Mouse (Mus musculus): ENCODE data around the gene Tmprss11f. TPM values are rescaled to one million over a fixed set of nuclear protein-coding genes. Genes with fewer than 3 reads are reported as not detected.
"Not testable (repeated sequence)": the region's sequence is repeated elsewhere in the genome, so short reads cannot be mapped to it uniquely, and the experiment has no call there.

The Tmprss11f gene
- total RNA-seq (2021): not detected
- long read RNA-seq, experiment 1: 0 reads
- long read RNA-seq, experiment 2: 0 reads

GRCm38 (mm10) chr5:86632324-86632723 lies at the start of gene Tmprss11f:
Tmprss11f (minus strand) TSS chr5:86632424.
- intact Hi-C loops (cut with DNase I): no loop called here
- DNase-seq: no peak

- intact Hi-C loops (cut with DNase I): no loop called here
- DNase-seq: no peak
Measured at GRCm38 (mm10) chr5:86676262-86676661, 44.0 kb upstream of the Tmprss11f start, which contains the start of gene Tmprss11b. Tmprss11b (minus strand) TSS chr5:86676362.

GRCm38 (mm10) chr5:86649185-86649584 lies 17.0 kb upstream of the Tmprss11f start:
- DNase-seq; intact Hi-C loops (cut with DNase I): not testable (repeated sequence)

GRCm38 (mm10) chr5:86640795-86641194 lies 8.6 kb upstream of the Tmprss11f start:
- no peak for DNase-seq
- intact Hi-C loops (cut with DNase I): no loop called here

DNA sequence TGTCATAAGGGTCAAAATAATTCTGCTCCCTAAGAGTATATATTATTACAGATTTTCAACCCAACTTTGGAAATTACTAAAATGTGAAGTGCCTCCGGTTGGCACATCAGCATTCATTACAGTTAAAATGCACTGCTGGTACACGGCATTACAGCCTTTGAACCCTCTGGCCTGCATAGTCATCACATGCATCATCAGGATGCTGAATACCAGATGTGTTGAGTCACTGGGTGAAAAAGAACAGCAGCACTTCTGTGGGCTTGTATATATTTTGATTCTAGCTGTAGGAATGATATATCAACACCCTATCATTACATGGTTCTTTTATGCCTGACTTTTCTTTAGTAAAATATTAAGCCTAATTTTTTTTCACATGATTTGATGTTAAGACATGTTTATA lies 1.5 kb downstream of the Tmprss11f start:
- DNase-seq: no peak
- intact Hi-C loops (cut with DNase I): no loop called here

DNA sequence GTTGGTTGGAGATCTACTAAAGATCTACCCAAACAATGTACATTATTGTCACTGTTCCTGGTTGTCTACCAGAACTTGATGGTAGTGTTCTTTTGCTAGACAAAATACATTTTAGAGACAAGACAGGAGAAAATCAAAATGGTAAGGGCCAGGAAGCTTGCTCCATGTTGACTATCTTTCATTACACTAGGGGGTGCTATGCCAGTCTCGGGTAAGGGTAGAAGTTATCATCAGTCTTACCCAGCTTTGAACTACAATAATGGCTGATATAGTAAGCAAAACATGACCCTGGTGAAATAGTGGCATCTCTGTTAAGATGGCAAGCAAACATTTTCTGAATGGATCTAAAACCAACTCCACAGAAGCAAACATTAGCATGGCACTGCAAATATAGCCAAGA lies 10.4 kb downstream of the Tmprss11f start:
- intact Hi-C loops (cut with DNase I): no loop called here
- DNase-seq: no peak

GRCm38 (mm10) chr5:86585896-86586295 lies 46.3 kb downstream of the Tmprss11f start:
- no peak for DNase-seq
- intact Hi-C loops (cut with DNase I): no loop called here

DNA sequence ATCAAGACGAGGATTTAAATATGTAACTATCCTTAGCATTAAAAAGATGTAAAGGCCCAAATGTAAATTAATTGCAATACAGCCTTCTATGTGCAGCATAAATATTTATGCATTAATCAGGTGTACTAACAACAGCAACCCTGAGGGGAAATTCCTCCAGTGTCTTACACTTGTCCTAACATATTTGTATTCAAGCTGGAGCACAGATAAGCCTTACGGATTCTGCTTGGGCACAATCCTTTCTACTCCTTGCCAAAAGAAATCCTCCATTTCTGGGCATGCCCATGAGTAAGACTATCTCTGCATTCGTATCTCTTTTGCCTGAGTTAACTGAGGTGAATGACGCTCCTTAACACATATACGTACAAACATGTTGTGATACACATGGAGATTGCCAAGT lies 49.6 kb downstream of the Tmprss11f start:
- intact Hi-C loops (cut with DNase I): no loop called here
- no peak for DNase-seq

DNA sequence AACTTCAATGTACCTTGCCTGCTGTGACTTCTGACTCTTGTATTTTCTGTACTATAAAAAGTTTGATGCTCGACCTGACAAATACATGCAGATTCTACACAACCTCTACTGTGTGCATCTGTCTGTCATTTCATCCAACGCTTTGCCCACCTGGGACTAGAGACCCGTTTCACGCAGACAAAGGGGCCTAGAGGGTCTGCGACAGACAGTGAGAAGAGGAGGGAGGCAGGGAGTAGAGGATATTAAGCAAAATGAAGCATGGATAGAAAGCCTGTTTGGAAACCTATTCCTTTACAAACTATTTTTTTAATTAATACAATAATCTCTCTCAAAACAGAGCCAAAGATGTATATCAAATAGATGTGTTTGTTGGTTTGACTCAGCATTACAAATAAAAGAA lies 50.2 kb downstream of the Tmprss11f start:
- no peak for DNase-seq
- intact Hi-C loops (cut with DNase I): no loop called here

DNA sequence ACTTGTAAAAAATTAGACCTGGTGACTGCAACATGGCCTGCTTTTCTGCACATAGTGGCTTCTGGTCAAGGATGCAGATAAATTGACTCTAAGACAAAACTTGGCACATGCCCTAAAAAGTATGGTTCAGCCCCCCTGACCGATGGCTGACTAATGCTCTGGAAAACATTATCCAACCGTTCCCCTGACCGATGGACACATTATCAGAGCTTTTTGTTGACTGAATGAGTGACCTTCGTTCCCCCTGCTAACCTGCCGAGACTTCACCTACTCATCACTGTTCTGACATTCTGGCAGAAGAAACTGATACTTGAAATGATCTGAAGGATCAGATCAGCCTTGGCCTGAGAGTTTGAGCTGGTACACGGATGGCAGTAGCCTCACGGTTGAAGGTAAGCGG lies 53.5 kb downstream of the Tmprss11f start:
- DNase-seq; intact Hi-C loops (cut with DNase I): not testable (repeated sequence)

- no peak for DNase-seq
- intact Hi-C loops (cut with DNase I): no loop called here
Measured at GRCm38 (mm10) chr5:86546693-86547092, 85.5 kb downstream of the Tmprss11f start.

GRCm38 (mm10) chr5:86540601-86541000 lies 91.6 kb downstream of the Tmprss11f start:
- intact Hi-C loops (cut with DNase I): no loop called here
- no peak for DNase-seq

- no peak for DNase-seq
- intact Hi-C loops (cut with DNase I): no loop called here
Measured at GRCm38 (mm10) chr5:86528725-86529124, 103.5 kb downstream of the Tmprss11f start.

DNA sequence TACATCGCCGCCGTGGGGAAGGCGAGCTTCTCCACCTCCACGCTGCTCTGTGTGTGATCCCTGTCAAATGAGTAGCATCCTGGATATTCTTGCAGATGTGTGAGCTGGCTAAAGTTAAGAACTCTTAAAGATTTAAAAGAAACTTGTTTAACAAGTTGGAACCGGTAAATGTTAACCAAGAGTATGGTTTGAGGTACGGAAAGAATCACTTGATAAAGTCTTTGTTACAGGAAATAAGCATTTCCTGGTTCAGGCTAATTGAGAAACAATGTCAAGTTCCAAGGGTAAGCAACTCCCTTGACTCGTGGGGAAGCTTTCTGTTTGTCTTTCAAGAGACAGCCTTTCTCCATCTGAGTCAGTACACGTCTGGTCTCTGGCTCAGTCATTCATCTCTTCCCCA lies 113.7 kb downstream of the Tmprss11f start, which contains the start of gene Tmprss11g:
Tmprss11g (minus strand) TSS at position 101 of the 400 bp plus-strand sequence.
- no peak for DNase-seq
- intact Hi-C loops (cut with DNase I): no loop called here

- intact Hi-C loops (cut with DNase I): no loop called here
- no peak for DNase-seq
Measured at GRCm38 (mm10) chr5:86511538-86511937, 120.7 kb downstream of the Tmprss11f start.

- DNase-seq: no peak
- intact Hi-C loops (cut with DNase I): no loop called here
Measured at GRCm38 (mm10) chr5:86493453-86493852, 138.8 kb downstream of the Tmprss11f start.

- no peak for DNase-seq
- intact Hi-C loops (cut with DNase I): no loop called here
Measured at GRCm38 (mm10) chr5:86482562-86482961, 149.7 kb downstream of the Tmprss11f start.

GRCm38 (mm10) chr5:86482031-86482430 lies 150.2 kb downstream of the Tmprss11f start:
- intact Hi-C loops (cut with DNase I): no loop called here
- no peak for DNase-seq

DNA sequence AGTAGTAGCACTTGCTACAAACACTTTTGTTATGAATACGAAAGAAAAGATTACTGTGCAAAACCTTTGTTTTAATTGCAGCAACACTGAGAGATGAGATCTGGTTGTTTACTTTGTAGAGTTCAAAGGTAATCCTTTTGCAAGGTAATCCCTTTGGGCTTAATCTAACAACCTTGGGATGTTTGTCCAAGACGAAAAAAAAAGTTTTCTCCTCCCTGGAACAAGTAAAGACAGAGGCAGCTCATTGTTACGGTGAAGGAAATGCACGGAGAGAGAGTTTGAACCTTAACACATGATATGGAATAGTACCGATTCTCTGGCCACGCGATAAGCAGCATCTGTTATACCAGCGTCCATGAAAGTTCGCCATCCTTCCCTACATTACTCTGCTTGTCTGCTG lies 158.4 kb downstream of the Tmprss11f start:
- intact Hi-C loops (cut with DNase I): no loop called here
- no peak for DNase-seq

Measured in gastrocnemius, postnatal 36 days (tissue).